Mouse (Mus musculus) lung, adult 2 months (tissue): ENCODE results near the gene Glis2. TPM values are rescaled to one million over a fixed set of nuclear protein-coding genes. Genes with fewer than 3 reads are reported as not detected.

ENCODE experiments used
- DNase-seq: peaks from one replicate; pipeline ENCODE4 v3.0.0; 2022
- H3K4me1 ChIP-seq: fragments of 200-500 bp; 2 replicates; pipeline ENCODE4 v1.6.1; 2011; ENCODE audit warnings: low read length; ENCODE audit not compliant: control insufficient read depth, insufficient read depth
- H3K4me3 ChIP-seq: fragments of 200-500 bp; replicated peaks from 2 replicates; pipeline ENCODE3; 2011; ENCODE audit warnings: low read depth, mild to moderate bottlenecking, control low read depth, low read length; ENCODE audit errors: extremely low read depth
- CTCF ChIP-seq: fragments of 200-500 bp; IDR thresholded peaks from 2 replicates; pipeline ENCODE4 v1.5.1; 2011; ENCODE audit warnings: mild to moderate bottlenecking, low read length, control low read depth; ENCODE audit not compliant: insufficient read depth
- POLR2A ChIP-seq: fragments of 200-500 bp; IDR thresholded peaks from 2 replicates; pipeline ENCODE4 v1.6.1; 2011; ENCODE audit warnings: low read depth, mild to moderate bottlenecking, control low read depth, low read length, borderline replicate concordance; ENCODE audit errors: extremely low read depth
- WGBS: fragments of 180-500 bp; shearing (Covaris S2); methylation state at CpG from one replicate; pipeline ENCODE4 v1.1.7; 2018; 5-methylcytosine and 5-hydroxymethylcytosine counted together
- polyA plus RNA-seq: library from polyadenylated mRNA; depleted of rRNA; stranded (reverse); fragments of >200 nt; gene quantifications from 2 replicates; pipeline ENCODE4 v1.2.3, GENCODE M21; 2012; rRNA removed

Glis2 gene
- polyA plus RNA-seq, 1 experiment = 76.4 TPM

DNA sequence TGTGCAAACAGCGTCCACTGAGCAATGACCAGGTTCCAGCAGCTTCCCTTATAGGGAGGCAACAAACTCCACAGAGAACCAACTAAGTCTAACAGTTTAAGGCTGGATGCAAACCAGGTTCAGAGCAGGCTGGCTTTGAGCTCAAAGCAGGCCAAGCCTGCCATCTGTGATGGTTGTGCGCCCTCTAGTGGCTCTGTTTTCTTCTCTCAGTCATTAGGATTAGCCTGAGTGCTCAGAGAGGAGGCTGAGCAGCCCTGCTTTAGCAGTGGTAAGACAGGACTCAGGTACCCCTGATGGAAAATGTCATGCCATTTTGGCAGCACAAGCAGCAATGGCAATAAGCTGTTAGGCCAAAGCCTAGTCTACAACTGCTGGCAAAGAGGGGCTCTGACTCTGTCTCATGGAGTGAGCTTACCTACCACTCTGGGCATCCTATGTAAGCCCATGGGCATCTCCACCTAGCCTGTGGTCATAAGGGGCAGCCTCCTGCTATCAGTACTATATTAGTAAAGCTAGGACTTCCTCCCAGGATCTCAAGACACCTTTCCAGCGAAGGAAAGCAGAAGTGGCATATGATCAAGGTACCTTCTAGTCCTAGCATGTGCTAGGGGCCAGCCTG, 72.8 kb downstream of the Glis2 start:
- DNase-seq = peak; percentile 80
- peak; percentile 96 for TF ChIP-seq CTCF
- TF ChIP-seq POLR2A = no peak
- 43% methylated on average over 3 of the region's 3 CpGs for WGBS

DNA sequence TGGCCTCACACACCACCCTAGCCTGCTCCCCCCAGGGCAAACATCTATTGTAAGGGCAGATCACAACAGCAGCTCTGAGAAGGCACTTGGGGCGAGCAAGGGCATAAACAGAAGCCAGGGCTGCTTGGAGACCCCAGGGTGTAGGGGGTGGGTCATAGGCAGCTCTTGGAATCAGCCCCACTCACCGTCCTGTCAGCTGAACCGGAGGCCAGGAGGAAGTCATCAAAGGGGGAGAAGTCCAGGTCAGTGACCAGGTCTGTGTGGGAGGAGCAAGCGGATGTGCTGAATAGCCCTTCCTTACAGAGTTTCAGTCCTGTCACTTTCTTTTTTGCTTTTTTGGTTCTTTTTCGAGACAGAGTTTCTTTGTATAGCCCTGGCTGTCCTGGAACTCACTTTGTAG, 75.8 kb downstream of the Glis2 start:
- WGBS = 66% methylated on average over 5 of the region's 5 CpGs
- DNase-seq = no peak
- no peak overlapping the region for H3K4me3 ChIP-seq
- no peaks in the 10 kb centered on the region for H3K4me1 ChIP-seq
- TF ChIP-seq CTCF = no peak
- no peak for TF ChIP-seq POLR2A

More for the DNA sequence above, 72.8 kb downstream of the Glis2 start:
- Histone ChIP-seq H3K4me1 (no peaks in the 10 kb centered on the region), H3K4me3 (no peak overlapping the region)

DNA sequence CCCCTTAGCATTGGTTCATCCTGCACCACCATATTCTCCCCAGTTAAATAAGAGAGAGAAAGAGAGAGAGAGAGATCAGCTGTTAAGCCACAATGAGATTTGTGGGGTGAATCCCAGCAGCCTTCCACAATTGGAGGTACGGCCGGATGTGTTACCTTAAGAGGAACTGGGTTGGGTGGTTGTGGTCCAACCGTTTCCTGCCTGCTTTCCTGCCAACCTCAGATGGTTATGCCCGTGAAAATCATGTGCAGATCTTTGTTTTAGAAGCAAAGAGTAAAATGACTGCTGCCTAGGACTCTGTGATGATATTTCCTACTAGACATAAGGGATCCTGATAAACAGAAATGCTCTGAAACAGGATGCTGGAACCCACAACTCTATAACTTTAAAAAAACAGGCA, 79.6 kb downstream of the Glis2 start:
- no peak overlapping the region for H3K4me3 ChIP-seq
- TF ChIP-seq CTCF (no peak), POLR2A (no peak)
- 44% methylated on average over 4 of the region's 4 CpGs for WGBS
- DNase-seq = no peak
- H3K4me1 ChIP-seq = peaks cover 4% of the 10 kb centered on the region

Other genes with a start within 250 kb of the Glis2 start
- 19.8 and 20.8 TPM in 2 replicates for gene Adcy9, start 174.2 kb upstream of the Glis2 start, polyA plus RNA-seq
- 3.6 and 12.6 TPM in 2 replicates for gene Srl, start 52.9 kb upstream of the Glis2 start, polyA plus RNA-seq
- gene Tfap4, start 34.9 kb upstream of the Glis2 start, polyA plus RNA-seq = 6.0 and 6.9 TPM in 2 replicates
- gene Pam16, start 30.3 kb downstream of the Glis2 start, polyA plus RNA-seq = 8.4 and 12.3 TPM in 2 replicates
- 86.4 and 91.1 TPM in 2 replicates for gene Vasn, start 45.2 kb downstream of the Glis2 start, polyA plus RNA-seq
- 16.1 and 21.2 TPM in 2 replicates for gene Dnaja3, start 45.3 kb downstream of the Glis2 start, polyA plus RNA-seq
- gene Coro7, start 85.1 kb downstream of the Glis2 start, polyA plus RNA-seq = 60.6 and 60.9 TPM in 2 replicates
- gene Nmral1, start 124.6 kb downstream of the Glis2 start, polyA plus RNA-seq = 4.4 and 5.2 TPM in 2 replicates
- gene Hmox2, start 131.6 kb downstream of the Glis2 start, polyA plus RNA-seq = 21.3 and 32.1 TPM in 2 replicates
- 76.7 and 93.0 TPM in 2 replicates for gene Cdip1, start 195.6 kb downstream of the Glis2 start, polyA plus RNA-seq
- gene 4930562C15Rik, start 240.7 kb downstream of the Glis2 start, polyA plus RNA-seq = 4.9 and 5.2 TPM in 2 replicates